Mouse (Mus musculus) central nervous system, embryonic 14 days (tissue): Measurements from ENCODE around the gene 5031410I06Rik. TPM values are rescaled to one million over a fixed set of nuclear protein-coding genes. Genes with fewer than 3 reads are reported as not detected.

Experiments used
- polyA plus RNA-seq: library from polyadenylated mRNA; depleted of rRNA; stranded (reverse); fragments of >200 nt; gene quantifications from 2 replicates; pipeline ENCODE4 v1.2.3, GENCODE M21; 2012; rRNA removed

The 5031410I06Rik gene
- not detected in 2 replicates for polyA plus RNA-seq

DNA sequence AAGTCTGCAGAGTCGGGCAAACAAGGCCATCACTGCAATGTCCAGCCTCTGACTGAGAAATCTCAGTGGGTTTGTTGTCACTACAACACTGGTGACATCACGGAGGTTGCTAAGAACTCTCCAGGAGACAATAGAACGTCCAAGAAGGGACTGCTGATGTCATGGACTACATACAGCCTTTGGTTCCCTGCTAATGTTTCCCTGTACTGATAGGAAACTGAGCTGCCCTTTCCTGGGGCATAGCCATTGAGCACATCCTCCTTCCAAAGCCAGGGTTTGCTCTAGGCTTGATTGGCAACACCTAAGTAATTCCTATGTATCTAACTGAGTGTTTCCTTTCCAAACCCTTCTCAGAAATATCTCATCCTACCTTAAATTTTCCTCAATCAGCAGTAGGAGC lies at the start of gene 5031410I06Rik:
Gene 5031410I06Rik (minus strand): TSS at position 101 of the 400 bp plus-strand sequence.

DNA sequence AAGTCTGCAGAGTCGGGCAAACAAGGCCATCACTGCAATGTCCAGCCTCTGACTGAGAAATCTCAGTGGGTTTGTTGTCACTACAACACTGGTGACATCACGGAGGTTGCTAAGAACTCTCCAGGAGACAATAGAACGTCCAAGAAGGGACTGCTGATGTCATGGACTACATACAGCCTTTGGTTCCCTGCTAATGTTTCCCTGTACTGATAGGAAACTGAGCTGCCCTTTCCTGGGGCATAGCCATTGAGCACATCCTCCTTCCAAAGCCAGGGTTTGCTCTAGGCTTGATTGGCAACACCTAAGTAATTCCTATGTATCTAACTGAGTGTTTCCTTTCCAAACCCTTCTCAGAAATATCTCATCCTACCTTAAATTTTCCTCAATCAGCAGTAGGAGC lies 16.2 kb upstream of the 5031410I06Rik start, which contains the start of gene Gm10220:
Gene Gm10220 (minus strand): TSS at position 101 of the 400 bp plus-strand sequence.

DNA sequence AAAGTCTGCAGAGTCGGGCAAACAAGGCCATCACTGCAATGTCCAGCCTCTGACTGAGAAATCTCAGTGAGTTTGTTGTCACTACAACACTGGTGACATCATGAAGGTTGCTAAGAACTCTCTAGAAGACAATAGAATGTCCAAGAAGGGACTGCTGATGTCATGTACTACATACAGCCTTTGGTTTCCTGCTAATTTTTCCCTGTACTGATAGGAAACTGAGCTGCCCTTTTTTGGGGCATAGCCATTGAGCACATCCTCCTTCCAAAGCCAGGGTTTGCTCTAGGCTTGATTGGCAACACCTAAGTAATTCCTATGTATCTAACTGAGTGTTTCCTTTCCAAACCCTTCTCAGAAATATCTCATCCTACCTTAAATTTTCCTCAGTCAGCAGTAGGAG lies 16.0 kb downstream of the 5031410I06Rik start, which contains the start of gene Gm10471:
Gene Gm10471 (minus strand): TSS at position 101 of the 400 bp plus-strand sequence.

DNA sequence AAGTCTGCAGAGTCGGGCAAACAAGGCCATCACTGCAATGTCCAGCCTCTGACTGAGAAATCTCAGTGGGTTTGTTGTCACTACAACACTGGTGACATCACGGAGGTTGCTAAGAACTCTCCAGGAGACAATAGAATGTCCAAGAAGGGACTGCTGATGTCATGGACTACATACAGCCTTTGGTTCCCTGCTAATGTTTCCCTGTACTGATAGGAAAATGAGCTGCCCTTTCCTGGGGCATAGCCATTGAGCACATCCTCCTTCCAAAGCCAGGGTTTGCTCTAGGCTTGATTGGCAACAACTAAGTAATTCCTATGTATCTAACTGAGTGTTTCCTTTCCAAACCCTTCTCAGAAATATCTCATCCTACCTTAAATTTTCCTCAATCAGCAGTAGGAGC lies 46.7 kb downstream of the 5031410I06Rik start, which contains the start of gene Gm7347:
Gene Gm7347 (minus strand): TSS at position 101 of the 400 bp plus-strand sequence.

Other genes with a start within 250 kb of the 5031410I06Rik start
- gene Gm21663, start 163.0 kb downstream of the 5031410I06Rik start, polyA plus RNA-seq, result not detected in 2 replicates
- gene Gm21671, start 150.9 kb downstream of the 5031410I06Rik start, polyA plus RNA-seq, result not detected in 2 replicates
- not detected in 2 replicates for gene Gm21680, start 132.7 kb downstream of the 5031410I06Rik start, polyA plus RNA-seq
- 0.06 TPM in 1 of 2 replicates, not detected in the other for gene Gm21698, start 116.7 kb downstream of the 5031410I06Rik start, polyA plus RNA-seq
- not detected in 2 replicates for gene Gm1979, start 100.6 kb downstream of the 5031410I06Rik start, polyA plus RNA-seq
- not detected in 2 replicates for gene Gm5862, start 82.4 kb downstream of the 5031410I06Rik start, polyA plus RNA-seq
- 0.03 TPM in 1 of 2 replicates, not detected in the other for gene Speer4a, start 65.8 kb downstream of the 5031410I06Rik start, polyA plus RNA-seq
- gene Gm7347, start 46.8 kb downstream of the 5031410I06Rik start, polyA plus RNA-seq, result not detected in 2 replicates
- not detected in 2 replicates for gene Gm10471, start 16.1 kb downstream of the 5031410I06Rik start, polyA plus RNA-seq
- gene Gm10220, start 16.1 kb upstream of the 5031410I06Rik start, polyA plus RNA-seq, result not detected in 2 replicates
- 0.42 and 0.45 TPM in 2 replicates for gene Gm7361, start 152.3 kb upstream of the 5031410I06Rik start, polyA plus RNA-seq